Mouse (Mus musculus): ENCODE measurements at regions not wholly inside any gene's neighbourhood (a gene's known extent, or its start where the extent isn't known, plus 50 kb on each side); places are given as distances from the start of the nearest gene placed in this dataset.

- no peak for DNase-seq (ENCODE audit: low spot score)
These were observed 85.4 kb upstream of the Gm11146 start for GRCm38 (mm10) chr16:77687056-77687839.

GRCm38 (mm10) chr16:77685651-77686190 is 83.8 kb upstream of the Gm11146 start:
- no peak for DNase-seq (ENCODE audit: low spot score)

- no peak for DNase-seq (ENCODE audit: low spot score)
These were observed 82.6 kb upstream of the Gm11146 start for GRCm38 (mm10) chr16:77684521-77684920.

GRCm38 (mm10) chr16:77679234-77679633 is 77.3 kb upstream of the Gm11146 start:
- no peak for DNase-seq (ENCODE audit: low spot score)

GRCm38 (mm10) chr16:77676805-77677204 is 74.9 kb upstream of the Gm11146 start:
- DNase-seq (ENCODE audit: low spot score) = no peak

GRCm38 (mm10) chr16:77675885-77676597 is 74.1 kb upstream of the Gm11146 start:
- DNase-seq (ENCODE audit: low spot score) = no peak

GRCm38 (mm10) chr16:77671253-77671652 is 69.4 kb upstream of the Gm11146 start:
- no peak for DNase-seq (ENCODE audit: low spot score)

GRCm38 (mm10) chr16:77665781-77666180 is 63.9 kb upstream of the Gm11146 start:
- DNase-seq (ENCODE audit: low spot score) = no peak

GRCm38 (mm10) chr16:77662107-77662518 is 60.2 kb upstream of the Gm11146 start:
- DNase-seq (ENCODE audit: low spot score) = no peak

- DNase-seq (ENCODE audit: low spot score) = no peak
These were observed 51.4 kb upstream of the Gm11146 start for GRCm38 (mm10) chr16:77653306-77653705.

Data from T-cell, adult 2 months (primary cell).